Mouse (Mus musculus) adrenal gland, postnatal 4 days (tissue): ENCODE results near the gene Bicc1. TPM values are rescaled to one million over a fixed set of nuclear protein-coding genes. Genes with fewer than 3 reads are reported as not detected.

Experiments used
- DNase-seq, 2 experiments: peaks; one replicate each; pipeline ENCODE4 v3.0.0; 2021 to 2022; ENCODE audit warnings: low spot score in 2 of 2, mixed read lengths in 2 of 2
- total RNA-seq, 2 experiments: library from RNA; stranded (reverse); gene quantifications; 2 replicates each; pipeline ENCODE4 v1.2.3; 2021

Bicc1 gene
- total RNA-seq, 2 experiments from 2014 or later, result 33.7 to 53.9 TPM

GRCm38 (mm10) chr10:70895891-70896290 is 263.6 kb downstream of the Bicc1 start:
- no peak for DNase-seq

GRCm38 (mm10) chr10:70878046-70878445 is 281.5 kb downstream of the Bicc1 start:
- DNase-seq, result no peak

GRCm38 (mm10) chr10:70877631-70878030 is 281.9 kb downstream of the Bicc1 start:
- DNase-seq, result no peak

- DNase-seq, result no peak
Measured at GRCm38 (mm10) chr10:70876522-70876921, 283.0 kb downstream of the Bicc1 start.

GRCm38 (mm10) chr10:70876119-70876518 is 283.4 kb downstream of the Bicc1 start:
- DNase-seq, result no peak

- no peak for DNase-seq
Measured at GRCm38 (mm10) chr10:70874994-70875538, 284.4 kb downstream of the Bicc1 start.

Other genes with a start within 250 kb of the Bicc1 start
- 10 to 100 TPM; 70.9 to 77.0 TPM for gene Tfam, start 78.6 kb upstream of the Bicc1 start, total RNA-seq
- 10 to 100 TPM; 23.6 to 30.3 TPM for gene Ube2d1, start 125.6 kb upstream of the Bicc1 start, total RNA-seq
- gene Cisd1, start 185.3 kb upstream of the Bicc1 start, total RNA-seq, result 10 to 100 TPM; 47.8 to 55.9 TPM
- gene Ipmk, start 188.1 kb upstream of the Bicc1 start, total RNA-seq, result 10 to 100 TPM; 19.9 to 21.5 TPM